Mouse (Mus musculus): ENCODE data around the gene Bpifb9a. TPM values are rescaled to one million over a fixed set of nuclear protein-coding genes. Genes with fewer than 3 reads are reported as not detected.
"Not testable (repeated sequence)": the region's sequence is repeated elsewhere in the genome, so short reads cannot be mapped to it uniquely, and the experiment has no call there.

Gene Bpifb9a
- total RNA-seq, 2 experiments from 2014 or later, result not detected

GRCm38 (mm10) chr2:154301763-154302162 lies 44.1 kb downstream of the Bpifb9a start:
- intact Hi-C loops (cut with DNase I), result no loop called here

GRCm38 (mm10) chr2:154304604-154305003 lies 47.0 kb downstream of the Bpifb9a start:
- DNase-seq; intact Hi-C loops (cut with DNase I): not testable (repeated sequence)

More at GRCm38 (mm10) chr2:154301763-154302162, 44.1 kb downstream of the Bpifb9a start:
- DNase-seq, result no peak

GRCm38 (mm10) chr2:154306927-154307326 lies 49.3 kb downstream of the Bpifb9a start, which contains the start of gene Bpifb9b:
Gene Bpifb9b, plus strand, starts transcription at chr2:154307227.
- intact Hi-C loops (cut with DNase I); DNase-seq: not testable (repeated sequence)

GRCm38 (mm10) chr2:154313771-154314170 lies 56.1 kb downstream of the Bpifb9a start:
- intact Hi-C loops (cut with DNase I); DNase-seq: not testable (repeated sequence)

Other genes with a start within 250 kb of the Bpifb9a start
- gene Bpifa2, start 249.6 kb upstream of the Bpifb9a start, total RNA-seq (2021), result not detected
- gene Bpifa3, start 127.5 kb upstream of the Bpifb9a start, total RNA-seq (2021), result not detected
- not detected for gene Bpifa1, start 115.0 kb upstream of the Bpifb9a start, total RNA-seq (2021)
- gene Bpifa5, start 95.2 kb upstream of the Bpifb9a start, total RNA-seq (2021), result not detected
- gene Bpifb1, start 67.0 kb upstream of the Bpifb9a start, total RNA-seq (2021), result under 1 TPM; 0.14 to 0.30 TPM
- under 1 TPM in 1 of 2 experiments, not detected in 1; 0.30 TPM for gene Bpifb5, start 34.1 kb upstream of the Bpifb9a start, total RNA-seq (2021)
- gene Bpifb9b, start 49.4 kb downstream of the Bpifb9a start, total RNA-seq (2021), result not detected
- 10 to 100 TPM; 10.2 to 14.4 TPM for gene Cdk5rap1, start 115.2 kb downstream of the Bpifb9a start, total RNA-seq (2021)
- 10 to 100 TPM; 21.7 to 22.2 TPM for gene Snta1, start 150.2 kb downstream of the Bpifb9a start, total RNA-seq (2021)
- 10 to 100 TPM; 48.3 to 55.2 TPM for gene Cbfa2t2, start 178.6 kb downstream of the Bpifb9a start, total RNA-seq (2021)

Data from left cerebral cortex, postnatal 4 days (tissue).